Mouse (Mus musculus): Measurements from ENCODE around the gene Dennd1a.

DNA sequence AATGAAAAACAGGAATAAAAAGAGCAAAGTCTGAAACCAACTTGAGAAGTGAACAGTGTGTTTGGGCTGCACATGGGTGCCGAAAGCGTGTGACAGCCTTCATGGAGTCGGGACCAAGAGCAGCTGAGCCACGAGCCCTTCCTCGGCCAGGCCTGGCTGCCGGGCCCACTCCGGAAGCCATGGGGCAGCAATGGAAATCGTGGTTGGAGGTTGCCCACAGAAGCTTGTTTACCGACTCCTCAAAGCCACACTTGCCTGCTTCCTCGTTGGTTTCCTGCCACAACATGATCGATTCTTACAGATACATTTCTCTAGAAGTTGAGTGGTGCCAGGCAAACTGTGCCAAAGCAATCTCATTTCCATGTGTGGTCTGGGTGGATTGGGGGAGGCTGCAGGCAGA is 31.9 kb upstream of the Dennd1a start:
- no peak for TF ChIP-seq CTCF (IDR thresholded peaks at IDR 0.05; ENCODE audit: control insufficient read depth, insufficient read depth, insufficient replicate concordance, low read depth, low read length)
- no peak for TF ChIP-seq POLR2A (IDR thresholded peaks at IDR 0.05; ENCODE audit: control insufficient read depth, low read depth, low read length)
